Mouse (Mus musculus) left cerebral cortex, postnatal 10 days (tissue): ENCODE measurements at regions not wholly inside any gene's neighbourhood (a gene's known extent, or its start where the extent isn't known, plus 50 kb on each side); places are given as distances from the start of the nearest gene placed in this dataset.
A peak's percentile ranks its signal among the peaks of the same experiment; 100 is the strongest.

Source experiments
- DNase-seq, 2 experiments: peaks; one replicate each; pipeline ENCODE4 v3.0.0; 2021 to 2022; ENCODE audit warnings: low spot score in 2 of 2, mixed read lengths in 1 of 2; ENCODE audit errors: extremely low spot score in 1 of 2
- intact Hi-C: fragments of 180-260 bp; cut with DNase I; formaldehyde crosslinking; loops from one replicate; pipeline ENCODE4 v1.15.1; 2025

- intact Hi-C loops, result no loop called here
Observed at GRCm38 (mm10) chr2:138123331-138123730, 133.0 kb upstream of the Btbd3 start.

GRCm38 (mm10) chr2:138120868-138121267 is 135.5 kb upstream of the Btbd3 start:
- no peak for DNase-seq
- intact Hi-C loops, result no loop called here

More at GRCm38 (mm10) chr2:138123331-138123730, 133.0 kb upstream of the Btbd3 start:
- DNase-seq, result no peak

GRCm38 (mm10) chr2:138120131-138120530 is 136.2 kb upstream of the Btbd3 start:
- DNase-seq, result no peak
- intact Hi-C loops, result no loop called here

GRCm38 (mm10) chr2:138099777-138100176 is 156.6 kb upstream of the Btbd3 start:
- DNase-seq, result no peak
- intact Hi-C loops, result no loop called here

GRCm38 (mm10) chr2:138085390-138085789 is 171.0 kb upstream of the Btbd3 start:
- DNase-seq, result peak in 1 of 2 experiments; percentile 40
- intact Hi-C loops, result no loop called here

- no peak for DNase-seq
- intact Hi-C loops, result no loop called here
Observed at GRCm38 (mm10) chr2:138084564-138085283, 171.6 kb upstream of the Btbd3 start.

- DNase-seq, result peak; percentile 20 to 27
- intact Hi-C loops, result no loop called here
Observed at GRCm38 (mm10) chr2:138074020-138074613, 182.2 kb upstream of the Btbd3 start.

- no peak for DNase-seq
- intact Hi-C loops, result no loop called here
Observed at GRCm38 (mm10) chr2:138072165-138072728, 184.1 kb upstream of the Btbd3 start.

- intact Hi-C loops, result no loop called here
- DNase-seq, result no peak
Observed at GRCm38 (mm10) chr2:138053081-138053480, 203.3 kb upstream of the Btbd3 start.

GRCm38 (mm10) chr2:138048341-138048740 is 208.0 kb upstream of the Btbd3 start:
- intact Hi-C loops, result no loop called here
- no peak for DNase-seq

GRCm38 (mm10) chr2:138047781-138048201 is 208.6 kb upstream of the Btbd3 start:
- DNase-seq, result peak in 1 of 2 experiments; percentile 44
- intact Hi-C loops, result no loop called here

GRCm38 (mm10) chr2:138047361-138047760 is 209.0 kb upstream of the Btbd3 start:
- no peak for DNase-seq

GRCm38 (mm10) chr2:138046918-138047317 is 209.4 kb upstream of the Btbd3 start:
- DNase-seq, result no peak
- intact Hi-C loops, result no loop called here

More at GRCm38 (mm10) chr2:138047361-138047760, 209.0 kb upstream of the Btbd3 start:
- intact Hi-C loops, result no loop called here

GRCm38 (mm10) chr2:138045933-138046642 is 210.3 kb upstream of the Btbd3 start:
- intact Hi-C loops, result no loop called here
- DNase-seq, result peak in 1 of 2 experiments; percentile 15

- DNase-seq, result no peak
- intact Hi-C loops, result no loop called here
Observed at GRCm38 (mm10) chr2:138040706-138041105, 215.7 kb upstream of the Btbd3 start.

- peak in 1 of 2 experiments; percentile 23 for DNase-seq
- intact Hi-C loops, result no loop called here
Observed at GRCm38 (mm10) chr2:138040302-138040701, 216.1 kb upstream of the Btbd3 start.

- no peak for DNase-seq
- intact Hi-C loops, result loop anchor here (10.0 kb wide), 2 partner anchors 1101 to 1341 kb away; no protein-coding TSS in a partner anchor
Observed at GRCm38 (mm10) chr2:138034123-138034736, 222.1 kb upstream of the Btbd3 start.

GRCm38 (mm10) chr2:138033379-138034122 is 222.8 kb upstream of the Btbd3 start:
- intact Hi-C loops, result loop anchor here (10.0 kb wide), 2 partner anchors 1101 to 1341 kb away; no protein-coding TSS in a partner anchor

More at GRCm38 (mm10) chr2:138033379-138034122, 222.8 kb upstream of the Btbd3 start:
- peak; percentile 79 to 84 for DNase-seq
